Mouse (Mus musculus): Measurements from ENCODE around the gene Hmga2. TPM values are rescaled to one million over a fixed set of nuclear protein-coding genes. Genes with fewer than 3 reads are reported as not detected.

Hmga2 gene
- polyA plus RNA-seq, 1 experiment, result not detected

DNA sequence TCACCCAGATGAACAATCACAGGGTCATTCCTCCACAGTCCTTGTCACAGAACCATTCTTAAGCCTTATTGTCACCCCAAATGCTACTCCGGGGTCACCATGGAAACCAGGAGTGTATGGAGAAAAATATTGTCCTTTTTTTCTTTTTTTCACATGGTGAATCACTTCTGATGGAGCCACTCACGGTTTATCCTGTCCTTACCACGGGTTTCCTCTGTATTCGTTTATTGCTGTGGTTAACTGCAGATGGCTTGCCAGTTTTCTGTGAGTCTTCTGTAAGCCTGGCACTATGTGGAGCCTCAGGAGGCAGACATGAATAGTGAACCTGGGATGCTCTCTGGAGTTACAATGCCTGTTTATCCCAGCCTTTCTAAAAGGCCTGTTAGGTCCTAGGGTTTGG is 53.4 kb downstream of the Hmga2 start:
- H3K4me1 ChIP-seq (ENCODE audit: control insufficient read depth, insufficient read depth, low read length), result peaks cover 6% of the 10 kb centered on the region
- 53% methylated on average over 4 of the region's 4 CpGs for WGBS
- H3K4me3 ChIP-seq (ENCODE audit: insufficient read depth, low read depth, low read length), result no peak overlapping the region
- no peak overlapping the region for H3K27ac ChIP-seq (ENCODE audit: insufficient read depth, low read depth, low read length)
- TF ChIP-seq POLR2A (IDR thresholded peaks at IDR 0.05; ENCODE audit: insufficient read depth, low read depth, low read length), result no peak
- TF ChIP-seq CTCF (IDR thresholded peaks at IDR 0.05; ENCODE audit: insufficient read depth, low read depth, low read length), result no peak

DNA sequence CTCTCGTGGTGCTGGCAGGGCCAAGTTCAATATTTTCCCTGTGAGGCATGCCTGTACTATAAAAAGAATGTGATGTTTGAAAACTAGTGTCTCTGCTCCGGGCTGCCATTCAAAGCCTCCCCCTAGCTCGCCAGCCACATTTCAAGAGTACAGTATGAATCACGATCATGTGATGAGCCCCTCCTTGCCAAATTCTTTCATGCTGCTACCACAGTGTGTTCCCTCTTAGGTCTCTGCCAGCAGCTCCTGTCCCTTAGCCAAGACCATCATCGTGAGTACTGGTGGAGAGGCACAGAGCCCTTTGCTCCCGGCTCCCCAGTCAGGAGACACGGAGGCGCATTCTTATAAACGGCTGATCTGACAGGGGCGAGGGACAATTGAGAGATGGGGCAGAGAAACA is 54.2 kb downstream of the Hmga2 start:
- Histone ChIP-seq H3K27ac (ENCODE audit: insufficient read depth, low read depth, low read length) (no peak overlapping the region), H3K4me3 (ENCODE audit: insufficient read depth, low read depth, low read length) (no peak overlapping the region), H3K4me1 (ENCODE audit: control insufficient read depth, insufficient read depth, low read length) (peaks cover 6% of the 10 kb centered on the region)
- 11% methylated on average over 10 of the region's 10 CpGs for WGBS
- no peak for TF ChIP-seq CTCF (IDR thresholded peaks at IDR 0.05; ENCODE audit: insufficient read depth, low read depth, low read length)
- no peak for TF ChIP-seq POLR2A (IDR thresholded peaks at IDR 0.05; ENCODE audit: insufficient read depth, low read depth, low read length)

DNA sequence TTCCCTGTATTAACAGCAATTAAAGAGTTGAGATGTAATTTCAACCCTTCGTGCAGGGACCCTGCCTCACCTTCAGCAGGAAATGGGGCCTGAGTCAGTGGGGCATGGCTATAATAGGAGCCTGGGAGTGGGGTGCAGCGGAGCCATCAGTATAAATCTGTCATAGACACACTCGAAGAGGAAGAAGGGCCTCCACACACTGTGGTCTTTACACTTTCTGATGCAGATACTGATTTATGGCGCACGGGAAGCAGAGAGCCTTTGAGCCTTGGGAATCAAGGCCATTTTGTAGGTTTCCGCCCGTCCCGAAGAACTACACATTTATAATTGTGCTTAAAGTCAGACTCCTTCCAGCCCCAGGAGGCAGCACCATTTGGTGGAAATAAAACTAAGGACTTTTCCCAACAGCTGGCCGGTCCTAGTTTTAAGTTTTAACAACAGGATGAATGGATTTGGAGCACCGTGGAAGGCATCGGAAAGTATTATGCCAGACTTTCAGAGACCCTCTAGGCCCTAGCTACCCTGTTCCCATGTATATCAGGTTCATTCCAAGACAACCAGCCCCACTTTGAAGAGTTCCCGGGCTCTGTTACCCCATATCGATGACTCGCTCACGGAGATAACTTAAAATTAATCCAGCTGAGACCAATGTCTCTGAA is 55.2 kb downstream of the Hmga2 start:
- Histone ChIP-seq H3K27ac (ENCODE audit: insufficient read depth, low read depth, low read length) (no peak overlapping the region), H3K4me3 (ENCODE audit: insufficient read depth, low read depth, low read length) (no peak overlapping the region), H3K4me1 (ENCODE audit: control insufficient read depth, insufficient read depth, low read length) (peaks cover 6% of the 10 kb centered on the region)
- no peak for TF ChIP-seq POLR2A (IDR thresholded peaks at IDR 0.05; ENCODE audit: insufficient read depth, low read depth, low read length)
- TF ChIP-seq CTCF (IDR thresholded peaks at IDR 0.05; ENCODE audit: insufficient read depth, low read depth, low read length), result no peak
- WGBS, result 86% methylated on average over 15 of the region's 15 CpGs

DNA sequence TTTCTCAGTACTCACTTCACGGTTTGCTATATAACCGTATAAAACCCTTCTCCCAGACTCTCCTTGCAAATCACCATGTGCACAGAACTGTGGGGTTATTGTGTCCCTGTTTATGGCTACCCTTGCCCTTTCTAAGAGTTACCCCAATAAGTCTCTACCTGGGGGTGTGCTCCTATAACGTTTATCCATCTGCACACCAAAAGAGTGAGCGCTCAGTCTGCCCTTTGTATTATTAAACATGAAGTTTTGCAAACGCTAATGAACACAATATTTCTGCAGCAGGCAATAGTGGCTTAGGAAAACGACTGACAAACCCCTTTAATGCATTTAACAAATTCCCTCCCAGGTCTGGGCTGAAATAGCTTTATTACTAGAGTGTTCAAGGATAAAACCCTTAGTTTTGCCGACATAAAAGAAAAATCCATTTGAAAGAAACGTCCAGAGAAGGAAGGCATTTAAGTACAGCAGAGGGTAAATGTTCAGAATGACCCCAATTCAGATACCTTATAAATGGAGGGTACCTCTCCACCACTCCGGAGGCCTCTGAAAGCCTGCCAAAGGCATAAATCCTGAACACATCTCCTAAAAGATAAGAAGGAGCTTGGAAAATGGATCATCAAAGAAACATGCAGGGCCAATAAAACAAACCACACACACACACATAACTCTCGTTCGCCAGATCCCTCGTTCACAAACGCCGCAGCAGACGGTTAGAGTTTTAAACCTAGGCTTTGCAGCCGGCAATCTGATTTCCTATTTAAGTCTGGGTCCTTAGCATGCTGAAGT is 57.3 kb downstream of the Hmga2 start:
- 67% methylated on average over 16 of the region's 16 CpGs for WGBS
- no peak for TF ChIP-seq POLR2A (IDR thresholded peaks at IDR 0.05; ENCODE audit: insufficient read depth, low read depth, low read length)
- no peak for TF ChIP-seq CTCF (IDR thresholded peaks at IDR 0.05; ENCODE audit: insufficient read depth, low read depth, low read length)
- Histone ChIP-seq H3K4me3 (ENCODE audit: insufficient read depth, low read depth, low read length) (no peak overlapping the region), H3K4me1 (ENCODE audit: control insufficient read depth, insufficient read depth, low read length) (peaks cover 6% of the 10 kb centered on the region), H3K27ac (ENCODE audit: insufficient read depth, low read depth, low read length) (no peak overlapping the region)

DNA sequence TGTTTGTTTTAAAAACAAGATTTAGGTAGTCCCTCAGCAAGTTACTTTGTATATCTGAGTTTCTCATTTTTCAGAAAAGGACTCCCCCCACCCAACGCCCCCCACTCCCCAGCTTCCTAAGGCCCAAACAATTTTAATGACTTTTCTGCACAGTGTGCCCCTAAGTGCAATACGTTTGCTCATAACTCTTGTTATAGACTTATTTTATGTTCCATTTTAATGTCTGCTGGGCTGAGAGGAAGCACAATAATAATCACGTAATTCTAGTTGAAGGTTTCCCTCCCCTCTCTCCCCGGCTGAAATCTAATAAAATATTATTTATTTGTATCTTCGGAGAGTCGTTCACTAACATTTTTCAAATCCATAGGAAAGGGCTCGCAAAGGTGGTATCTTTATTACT is 58.1 kb downstream of the Hmga2 start:
- H3K4me3 ChIP-seq (ENCODE audit: insufficient read depth, low read depth, low read length), result no peak overlapping the region
- WGBS, result 75% methylated on average over 7 of the region's 7 CpGs
- TF ChIP-seq CTCF (IDR thresholded peaks at IDR 0.05; ENCODE audit: insufficient read depth, low read depth, low read length), result no peak
- peaks cover 6% of the 10 kb centered on the region for H3K4me1 ChIP-seq (ENCODE audit: control insufficient read depth, insufficient read depth, low read length)
- H3K27ac ChIP-seq (ENCODE audit: insufficient read depth, low read depth, low read length), result no peak overlapping the region

DNA sequence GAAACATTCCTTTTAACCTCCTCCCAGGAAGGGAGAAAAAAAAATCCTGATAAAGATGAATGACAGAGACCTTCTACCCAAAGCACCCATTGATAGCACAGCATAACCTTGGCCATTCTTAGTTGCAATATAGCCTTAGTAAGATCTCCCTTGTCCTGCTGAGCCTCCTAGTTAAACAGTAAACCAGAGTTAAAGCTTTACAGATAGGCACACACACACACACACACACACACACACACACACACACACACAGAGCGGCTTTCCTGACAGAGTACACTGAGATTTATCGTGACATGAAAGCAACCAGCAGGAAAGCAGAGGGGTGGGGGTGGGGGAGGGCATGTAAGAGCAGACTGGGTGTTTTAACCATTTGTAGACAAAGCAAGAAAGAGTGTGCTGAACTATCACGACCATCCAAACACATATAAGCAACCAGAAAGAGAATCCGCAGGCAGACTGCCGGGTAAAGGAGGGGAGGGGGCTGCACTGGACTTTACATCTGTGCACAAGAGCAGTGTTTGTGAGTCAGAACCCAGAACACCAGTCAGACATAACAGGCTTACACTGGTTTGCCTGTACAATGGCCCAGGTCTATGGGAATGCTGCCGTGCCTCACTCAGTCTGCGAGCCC is 58.7 kb downstream of the Hmga2 start:
- Histone ChIP-seq H3K4me1 (ENCODE audit: control insufficient read depth, insufficient read depth, low read length) (peaks cover 6% of the 10 kb centered on the region), H3K4me3 (ENCODE audit: insufficient read depth, low read depth, low read length) (no peak overlapping the region), H3K27ac (ENCODE audit: insufficient read depth, low read depth, low read length) (no peak overlapping the region)
- TF ChIP-seq CTCF (IDR thresholded peaks at IDR 0.05; ENCODE audit: insufficient read depth, low read depth, low read length) (no peak), POLR2A (IDR thresholded peaks at IDR 0.05; ENCODE audit: insufficient read depth, low read depth, low read length) (no peak)
- WGBS, result 41% methylated on average over 7 of the region's 7 CpGs

DNA sequence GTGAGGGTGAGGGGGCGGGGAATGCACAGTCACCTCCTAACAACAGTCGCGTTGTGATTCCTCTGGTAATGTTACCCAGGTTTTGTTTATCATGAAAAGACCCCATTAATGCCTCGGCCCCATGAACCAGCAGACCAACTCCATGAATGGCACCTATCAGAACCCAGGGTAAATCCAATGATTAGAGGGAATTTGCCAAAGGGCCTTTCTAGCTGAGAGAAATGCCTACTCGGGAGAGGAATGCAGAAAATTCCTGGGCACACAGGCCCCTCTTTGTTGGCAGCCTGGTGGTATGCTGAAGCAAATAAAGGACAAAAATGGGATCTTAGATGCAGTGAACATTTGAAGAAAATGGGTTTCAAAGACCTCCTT is 59.2 kb downstream of the Hmga2 start:
- WGBS, result 45% methylated on average over 5 of the region's 5 CpGs
- TF ChIP-seq CTCF (IDR thresholded peaks at IDR 0.05; ENCODE audit: insufficient read depth, low read depth, low read length), result no peak
- TF ChIP-seq POLR2A (IDR thresholded peaks at IDR 0.05; ENCODE audit: insufficient read depth, low read depth, low read length), result no peak
- Histone ChIP-seq H3K4me1 (ENCODE audit: control insufficient read depth, insufficient read depth, low read length) (peaks cover 2% of the 10 kb centered on the region), H3K4me3 (ENCODE audit: insufficient read depth, low read depth, low read length) (no peak overlapping the region), H3K27ac (ENCODE audit: insufficient read depth, low read depth, low read length) (no peak overlapping the region)

DNA sequence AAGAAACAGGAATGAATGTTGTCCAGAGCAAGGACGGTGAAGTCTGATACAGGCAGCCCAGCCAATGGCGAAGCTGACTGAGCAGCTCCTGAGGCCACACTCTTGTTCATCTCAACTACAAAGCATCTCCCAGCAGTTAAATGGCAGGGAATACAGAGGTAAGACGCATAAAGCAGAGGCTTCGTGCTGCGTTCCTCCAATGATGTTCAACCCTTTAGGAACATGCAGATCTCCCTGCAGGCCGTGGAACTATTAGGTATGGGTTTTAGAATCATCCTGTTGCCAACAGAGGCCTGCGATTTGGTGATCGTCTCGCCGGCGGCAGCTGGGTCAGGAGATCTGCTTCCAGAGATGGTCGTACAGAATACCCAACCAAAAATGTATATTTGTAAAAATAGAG is 59.6 kb downstream of the Hmga2 start:
- 32% methylated on average over 12 of the region's 12 CpGs for WGBS
- Histone ChIP-seq H3K27ac (ENCODE audit: insufficient read depth, low read depth, low read length) (no peak overlapping the region), H3K4me3 (ENCODE audit: insufficient read depth, low read depth, low read length) (no peak overlapping the region), H3K4me1 (ENCODE audit: control insufficient read depth, insufficient read depth, low read length) (no peaks in the 10 kb centered on the region)
- TF ChIP-seq CTCF (IDR thresholded peaks at IDR 0.05; ENCODE audit: insufficient read depth, low read depth, low read length) (no peak), POLR2A (IDR thresholded peaks at IDR 0.05; ENCODE audit: insufficient read depth, low read depth, low read length) (no peak)

DNA sequence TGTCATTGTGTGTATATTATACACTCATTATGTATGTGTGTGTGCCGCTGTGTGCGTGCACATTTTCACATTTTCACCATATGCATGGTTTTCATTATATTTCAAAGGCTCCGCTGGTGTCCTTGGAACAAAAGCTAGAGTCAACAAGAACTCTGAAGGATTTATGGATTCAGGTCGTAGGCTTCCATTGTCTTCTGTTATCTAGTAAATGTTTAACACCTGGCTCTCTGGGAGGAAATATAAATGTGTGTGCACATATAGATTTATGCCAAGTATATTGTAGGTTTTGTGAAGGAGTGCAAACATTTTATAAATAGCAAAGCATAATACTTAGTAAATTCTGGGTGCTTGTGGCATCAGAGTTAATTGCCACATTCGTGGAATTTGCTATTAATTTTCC is 64.1 kb downstream of the Hmga2 start:
- H3K27ac ChIP-seq (ENCODE audit: insufficient read depth, low read depth, low read length), result no peak overlapping the region
- H3K4me3 ChIP-seq (ENCODE audit: insufficient read depth, low read depth, low read length), result no peak overlapping the region
- H3K4me1 ChIP-seq (ENCODE audit: control insufficient read depth, insufficient read depth, low read length), result no peaks in the 10 kb centered on the region
- 97% methylated on average over 5 of the region's 5 CpGs for WGBS
- TF ChIP-seq POLR2A (IDR thresholded peaks at IDR 0.05; ENCODE audit: insufficient read depth, low read depth, low read length) (no peak), CTCF (IDR thresholded peaks at IDR 0.05; ENCODE audit: insufficient read depth, low read depth, low read length) (no peak)

Data from olfactory bulb, adult 2 months (tissue).